Comparison of ENCODE assay signal across 21 mouse cellular contexts in the genomic region with DNA sequence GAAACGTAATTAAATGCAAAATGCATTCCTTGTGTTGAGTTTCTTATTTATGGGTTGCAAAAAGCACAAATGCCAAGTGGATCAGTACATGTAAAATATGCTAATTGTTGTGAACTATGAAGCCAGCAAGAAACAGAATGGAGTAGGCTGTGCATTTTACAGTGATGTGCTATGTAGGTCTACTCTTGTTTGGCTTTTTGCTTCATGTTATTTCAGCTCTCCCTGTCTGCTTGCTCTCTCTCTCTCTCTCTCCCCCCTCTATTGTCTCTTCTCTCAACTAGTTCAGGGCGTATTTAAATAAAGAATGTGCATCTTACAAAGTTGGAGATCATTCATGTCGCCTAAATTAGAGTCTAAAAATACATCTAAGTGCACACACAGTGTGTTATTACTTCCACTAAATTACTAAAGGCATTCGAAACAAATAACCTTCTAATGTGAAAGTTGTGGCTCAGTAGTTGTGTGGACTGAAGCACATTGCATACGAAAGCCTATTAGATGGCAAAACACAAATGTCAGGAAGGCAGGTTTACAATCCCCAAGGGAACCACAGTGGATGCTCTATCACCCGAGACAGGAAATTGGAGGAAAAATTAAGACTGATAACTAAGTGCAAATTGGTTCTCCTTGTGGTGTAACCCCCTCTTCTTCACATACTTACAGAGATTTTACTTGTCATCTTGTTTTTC.
DNase-seq lines count a peak whose midpoint lies in the region; ATAC-seq lines count a peak whose summit lies in the region.
"Had no signal": no experiment of that assay in that cellular context is flagged by ENCODE, and none has a peak within 500 bp of the region (broad histone marks: within the 10 kb centered on the region; RNA-seq: fewer than 3 reads in every experiment).

No protein-coding gene starts in this region.

- no peaks in the 10 kb centered on the region for H3K27me3 ChIP-seq in hindbrain, embryonic 15.5 days
- H3K27me3 ChIP-seq in hindbrain, embryonic 10.5 days (ENCODE audit: insufficient read depth, poor library complexity, severe bottlenecking): no peaks in the 10 kb centered on the region
- H3K27me3 ChIP-seq in neural tube, embryonic 13.5 days: no peaks in the 10 kb centered on the region
- no peaks in the 10 kb centered on the region for H3K27me3 ChIP-seq in neural tube, embryonic 15.5 days (replicated peaks)
- H3K27me3 ChIP-seq: embryonic facial prominence, embryonic 12.5 days; embryonic facial prominence, embryonic 15.5 days; heart, embryonic 13.5 days; hindbrain, embryonic 12.5 days had no signal

- no peak overlapping the region for H3K4me2 ChIP-seq in hindbrain, embryonic 15.5 days
- H3K4me2 ChIP-seq in neural tube, embryonic 13.5 days: no peak overlapping the region
- no peak overlapping the region for H3K4me2 ChIP-seq in neural tube, embryonic 15.5 days
- H3K4me2 ChIP-seq: embryonic facial prominence, embryonic 12.5 days; embryonic facial prominence, embryonic 15.5 days; heart, embryonic 13.5 days; hindbrain, embryonic 12.5 days had no signal

- H3K9me3 ChIP-seq in hindbrain, embryonic 15.5 days: no peaks in the 10 kb centered on the region
- H3K9me3 ChIP-seq in hindbrain, embryonic 10.5 days: no peaks in the 10 kb centered on the region
- no peaks in the 10 kb centered on the region for H3K9me3 ChIP-seq in neural tube, embryonic 13.5 days
- H3K9me3 ChIP-seq in neural tube, embryonic 15.5 days (replicated peaks): no peaks in the 10 kb centered on the region
- H3K9me3 ChIP-seq: embryonic facial prominence, embryonic 12.5 days; embryonic facial prominence, embryonic 15.5 days; heart, embryonic 10.5 days; heart, embryonic 13.5 days; hindbrain, embryonic 12.5 days had no signal

- 0 out of 2 replicates have a peak, but pooled peaks have one; percentile 48 for ATAC-seq in hindbrain, embryonic 15.5 days (ENCODE audit: low FRiP score, low read depth)
- ATAC-seq in neural tube, embryonic 13.5 days (ENCODE audit: low read depth): peak; percentile 69; the same call in 1 of the 2 replicates
- peak; percentile 37; the same call in 1 of the 2 replicates for ATAC-seq in neural tube, embryonic 15.5 days (ENCODE audit: low FRiP score)
- ATAC-seq: CD4-positive, CD25-positive, alpha-beta regulatory T cell, adult 4 months; forebrain, embryonic 14.5 days; forebrain, postnatal 0 days had no signal

- no peak overlapping the region for H3K9ac ChIP-seq in hindbrain, embryonic 15.5 days
- H3K9ac ChIP-seq in neural tube, embryonic 13.5 days: no peak overlapping the region
- H3K9ac ChIP-seq in neural tube, embryonic 15.5 days (replicated peaks): no peak overlapping the region
- H3K9ac ChIP-seq: embryonic facial prominence, embryonic 12.5 days; embryonic facial prominence, embryonic 15.5 days; forebrain, postnatal 0 days; heart, embryonic 13.5 days; hindbrain, embryonic 12.5 days had no signal

- no peaks in the 10 kb centered on the region for H3K36me3 ChIP-seq in hindbrain, embryonic 15.5 days
- no peaks in the 10 kb centered on the region for H3K36me3 ChIP-seq in hindbrain, embryonic 10.5 days
- H3K36me3 ChIP-seq in neural tube, embryonic 13.5 days: no peaks in the 10 kb centered on the region
- no peaks in the 10 kb centered on the region for H3K36me3 ChIP-seq in neural tube, embryonic 15.5 days
- H3K36me3 ChIP-seq: embryonic facial prominence, embryonic 12.5 days; embryonic facial prominence, embryonic 15.5 days; heart, embryonic 10.5 days; heart, embryonic 13.5 days; hindbrain, embryonic 12.5 days had no signal

- no peaks in the 10 kb centered on the region for H3K4me1 ChIP-seq in hindbrain, embryonic 15.5 days (replicated peaks)
- H3K4me1 ChIP-seq in hindbrain, embryonic 10.5 days (replicated peaks): no peaks in the 10 kb centered on the region
- peaks cover 11% of the 10 kb centered on the region; the same call in 1 of the 2 replicates for H3K4me1 ChIP-seq in neural tube, embryonic 13.5 days (replicated peaks)
- H3K4me1 ChIP-seq in neural tube, embryonic 15.5 days: no peaks in the 10 kb centered on the region
- H3K4me1 ChIP-seq: embryonic facial prominence, embryonic 12.5 days; embryonic facial prominence, embryonic 15.5 days; heart, embryonic 10.5 days; heart, embryonic 13.5 days; hindbrain, embryonic 12.5 days had no signal

- WGBS in hindbrain, embryonic 15.5 days: 60% methylated on average over 6 of the region's 6 CpGs
- 76% methylated on average over 6 of the region's 6 CpGs for WGBS in hindbrain, embryonic 10.5 days
- WGBS in neural tube, embryonic 13.5 days: 53% methylated on average over 6 of the region's 6 CpGs
- 46% methylated on average over 6 of the region's 6 CpGs for WGBS in neural tube, embryonic 15.5 days

- no peak for DNase-seq in hindbrain, embryonic 10.5 days (ENCODE audit: low spot score)
- no peak for DNase-seq in neural tube, embryonic 10.5 days (ENCODE audit: extremely low spot score, low spot score)
- DNase-seq in kidney, postnatal 14 days: no peak
- DNase-seq: adrenal gland, adult 2 months; adrenal gland, postnatal 14 days; forebrain, postnatal 0 days; gastrocnemius, postnatal 10 days; gastrocnemius, postnatal 36 days; heart, adult 2 months; heart, postnatal 14 days; heart, postnatal 4 days had no signal

- no peak overlapping the region for H3K27ac ChIP-seq in hindbrain, embryonic 15.5 days (replicated peaks)
- no peak overlapping the region for H3K27ac ChIP-seq in hindbrain, embryonic 10.5 days
- 0 out of 2 replicates have a peak overlapping the region, but pooled peaks have one; percentile 46 for H3K27ac ChIP-seq in neural tube, embryonic 13.5 days (replicated peaks)
- H3K27ac ChIP-seq in neural tube, embryonic 15.5 days (replicated peaks): no peak overlapping the region
- H3K27ac ChIP-seq: embryonic facial prominence, embryonic 12.5 days; embryonic facial prominence, embryonic 15.5 days; heart, adult 2 months; heart, embryonic 10.5 days; heart, embryonic 13.5 days had no signal

- no peak overlapping the region for H3K4me3 ChIP-seq in hindbrain, embryonic 15.5 days
- no peak overlapping the region for H3K4me3 ChIP-seq in hindbrain, embryonic 10.5 days
- no peak overlapping the region for H3K4me3 ChIP-seq in neural tube, embryonic 13.5 days
- H3K4me3 ChIP-seq in neural tube, embryonic 15.5 days (replicated peaks): no peak overlapping the region
- H3K4me3 ChIP-seq: embryonic facial prominence, embryonic 12.5 days; embryonic facial prominence, embryonic 15.5 days; heart, adult 2 months; heart, embryonic 10.5 days; heart, embryonic 13.5 days; hindbrain, embryonic 12.5 days had no signal
